Mouse (Mus musculus) gastrocnemius, postnatal 14 days (tissue): ENCODE results near the gene Phf23. TPM values are rescaled to one million over a fixed set of nuclear protein-coding genes. Genes with fewer than 3 reads are reported as not detected.
"Not testable (repeated sequence)": the region's sequence is repeated elsewhere in the genome, so short reads cannot be mapped to it uniquely, and the experiment has no call there.

Experiments used
- DNase-seq: peaks from one replicate; pipeline ENCODE4 v3.0.0; 2021; ENCODE audit warnings: mixed read lengths
- intact Hi-C: fragments of 180-260 bp; cut with DNase I; formaldehyde crosslinking; loops from one replicate; pipeline ENCODE4 v1.15.1; 2025; ENCODE audit warnings: low total_unique reads
- total RNA-seq, 2 experiments: library from RNA; stranded (reverse); gene quantifications; 2 replicates each; pipeline ENCODE4 v1.2.3; 2021

Phf23 gene
- total RNA-seq, 2 experiments from 2014 or later = 20.4 to 20.7 TPM

DNA sequence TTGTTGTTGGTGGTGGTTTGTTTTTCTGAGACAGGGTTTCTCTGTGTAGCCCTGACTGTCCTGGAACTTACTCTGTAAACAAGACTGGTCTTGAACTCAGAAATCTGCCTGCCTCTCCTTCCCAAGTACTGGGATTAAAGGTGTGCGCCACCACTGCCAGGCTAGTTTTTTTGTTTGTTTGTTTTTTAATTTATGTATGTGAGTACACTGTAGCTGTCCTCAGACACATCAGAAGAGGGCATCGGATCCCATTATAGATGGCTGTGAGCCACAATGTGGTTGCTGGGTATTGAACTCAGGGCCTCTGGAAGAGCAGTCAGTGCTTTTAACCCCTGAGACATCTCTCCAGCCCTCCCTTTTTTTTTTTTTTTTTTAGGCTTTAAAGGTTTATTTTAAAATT is 20.6 kb downstream of the Phf23 start:
- intact Hi-C loops, DNase-seq: not testable (repeated sequence)

DNA sequence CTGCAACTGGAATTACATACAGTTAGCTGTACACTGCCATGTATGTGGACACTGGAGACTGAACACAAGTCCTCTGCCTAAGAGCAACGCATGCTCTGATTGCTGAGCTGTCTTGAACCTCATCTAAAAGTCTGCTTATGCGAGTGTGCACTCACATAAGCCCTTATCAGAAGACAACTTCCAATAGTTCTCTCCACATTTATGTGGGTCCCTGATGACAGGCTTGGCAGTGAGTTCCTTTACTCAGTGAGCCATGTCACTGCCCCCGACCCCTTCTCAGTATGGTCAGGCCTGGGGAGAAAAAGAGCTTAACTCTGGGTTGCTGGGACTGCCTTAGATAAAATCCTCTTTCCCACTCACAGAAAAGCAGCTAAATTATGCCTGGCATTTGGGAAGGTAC is 21.1 kb downstream of the Phf23 start, which contains the start of gene Dlg4:
Gene Dlg4 (plus strand): TSS at position 274 of the 400 bp plus-strand sequence.
- no peak for DNase-seq
- intact Hi-C loops = no loop called here

DNA sequence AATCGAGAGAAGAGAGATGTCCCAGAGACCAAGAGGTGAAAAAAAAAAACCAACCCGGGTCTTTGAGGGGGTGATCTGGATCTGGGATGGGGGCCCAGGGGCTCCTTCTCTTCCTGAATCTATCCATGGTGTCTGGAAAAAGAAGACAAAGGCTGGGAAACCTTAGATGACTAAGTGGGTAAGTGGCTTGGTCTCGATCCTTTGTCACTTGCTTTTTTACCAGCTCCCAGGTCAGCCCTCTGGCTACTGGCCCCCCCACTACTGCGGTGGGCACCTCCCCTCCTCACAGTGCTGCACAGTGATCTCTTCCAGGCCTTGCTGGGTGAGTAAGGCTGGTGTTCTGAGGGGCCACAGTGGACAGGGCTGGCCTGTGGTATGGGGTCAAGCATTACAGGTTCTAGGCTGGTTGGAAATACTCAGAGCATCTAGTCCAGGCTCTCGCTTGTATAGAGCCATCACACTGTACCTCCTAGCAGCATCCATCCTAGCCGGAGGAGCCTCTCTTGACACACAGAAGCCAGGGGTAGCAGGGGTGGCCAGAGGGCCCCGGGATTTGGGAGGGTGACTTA is 21.7 kb downstream of the Phf23 start:
- intact Hi-C loops = no loop called here
- no peak for DNase-seq

DNA sequence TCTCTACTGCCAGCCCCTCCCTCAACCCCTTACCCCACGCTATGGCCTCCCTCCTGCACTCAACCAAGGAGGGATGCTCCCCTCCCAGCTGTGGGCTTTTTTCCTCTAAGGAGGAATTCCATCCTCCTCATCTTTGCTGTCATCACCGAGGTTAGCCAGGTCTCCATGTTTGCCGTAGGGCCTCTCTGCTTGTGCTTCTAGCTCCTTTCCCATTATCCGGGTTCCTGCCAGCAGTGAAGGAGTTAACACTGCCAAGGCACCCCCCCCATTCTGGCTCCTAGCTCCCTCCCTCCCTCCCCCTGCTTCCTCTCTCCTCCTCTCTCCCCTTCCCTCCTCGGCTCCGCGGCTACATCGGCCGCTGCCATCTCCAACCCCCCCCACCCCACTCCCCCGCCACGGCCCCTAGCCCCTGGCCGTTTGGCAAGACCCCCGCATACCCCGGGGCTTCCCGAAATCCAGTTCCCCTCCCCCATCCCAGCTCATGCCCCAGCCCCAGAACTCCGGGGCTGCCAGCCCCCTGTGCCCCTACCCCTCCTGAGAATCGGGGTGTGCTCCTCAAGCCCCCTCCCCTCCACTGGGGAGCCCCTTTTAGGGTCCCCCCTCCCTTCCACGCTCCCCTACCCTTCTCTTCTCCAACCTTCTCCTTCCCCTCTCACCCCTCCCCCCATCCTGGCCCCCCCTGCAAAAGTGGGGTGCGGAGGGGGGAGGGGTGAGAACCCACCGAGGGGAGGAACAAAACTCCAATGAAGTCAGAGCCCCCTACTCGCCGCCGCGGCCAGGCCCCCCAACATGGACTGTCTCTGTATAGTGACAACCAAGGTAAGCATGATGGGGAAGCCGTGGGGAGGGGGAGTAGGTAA is 22.8 kb downstream of the Phf23 start:
- intact Hi-C loops = no loop called here
- peak; percentile 68 for DNase-seq

DNA sequence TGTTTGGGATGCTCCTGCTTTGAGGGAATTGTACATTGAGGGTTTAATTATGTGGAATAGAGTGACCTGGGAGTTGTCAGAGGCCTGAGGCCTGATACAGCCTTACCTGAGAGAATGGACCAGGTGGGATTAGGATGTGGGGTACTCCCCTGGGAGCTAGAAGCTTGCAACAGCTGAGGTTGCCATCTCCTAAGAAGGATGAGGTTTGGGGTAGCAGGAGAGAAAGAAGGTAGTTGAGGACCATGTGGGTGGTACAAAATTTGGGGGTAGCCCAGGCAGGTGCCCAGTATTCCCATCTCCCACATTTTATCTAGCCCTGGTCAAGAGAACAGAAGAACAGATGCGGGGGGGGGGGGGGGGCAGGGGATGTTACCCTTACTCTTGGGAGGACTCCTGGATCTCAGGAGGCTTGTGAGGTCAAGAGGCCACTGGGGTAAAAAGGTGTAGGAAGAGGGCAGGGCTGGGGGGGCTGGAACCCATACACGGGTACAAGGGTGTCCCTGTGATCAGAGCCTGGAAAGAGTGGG is 24.0 kb downstream of the Phf23 start:
- intact Hi-C loops = no loop called here
- DNase-seq = no peak

DNA sequence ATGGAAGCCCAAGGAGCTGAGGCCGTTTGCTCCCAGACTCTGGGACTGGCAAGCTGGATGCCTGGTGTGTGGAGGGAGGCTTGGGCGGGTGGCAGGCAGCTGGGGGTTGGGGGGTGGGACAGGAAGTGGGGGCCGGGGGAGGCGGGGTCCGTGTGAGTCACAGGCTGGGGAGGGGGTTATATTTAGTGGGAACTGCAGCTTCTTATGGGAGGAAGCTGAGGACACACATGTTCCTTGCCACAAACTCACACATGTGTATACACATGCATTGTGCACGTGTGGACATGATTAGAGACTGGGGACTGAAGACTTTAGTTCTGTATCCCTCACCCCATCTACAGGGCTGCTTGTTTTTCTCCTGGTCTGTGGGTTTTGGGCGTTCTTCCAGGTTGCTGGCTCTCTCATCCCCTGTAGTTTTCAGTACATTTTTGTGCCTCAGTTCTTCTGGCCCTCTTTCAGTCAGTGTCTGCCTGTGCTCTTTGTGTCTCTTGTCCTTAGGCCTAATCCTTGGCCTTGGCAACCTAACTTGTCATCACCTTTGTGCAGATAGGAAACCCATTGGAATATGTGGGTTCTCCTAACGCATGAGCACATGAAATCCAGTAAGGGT is 24.6 kb downstream of the Phf23 start:
- intact Hi-C loops = no loop called here
- DNase-seq = no peak

DNA sequence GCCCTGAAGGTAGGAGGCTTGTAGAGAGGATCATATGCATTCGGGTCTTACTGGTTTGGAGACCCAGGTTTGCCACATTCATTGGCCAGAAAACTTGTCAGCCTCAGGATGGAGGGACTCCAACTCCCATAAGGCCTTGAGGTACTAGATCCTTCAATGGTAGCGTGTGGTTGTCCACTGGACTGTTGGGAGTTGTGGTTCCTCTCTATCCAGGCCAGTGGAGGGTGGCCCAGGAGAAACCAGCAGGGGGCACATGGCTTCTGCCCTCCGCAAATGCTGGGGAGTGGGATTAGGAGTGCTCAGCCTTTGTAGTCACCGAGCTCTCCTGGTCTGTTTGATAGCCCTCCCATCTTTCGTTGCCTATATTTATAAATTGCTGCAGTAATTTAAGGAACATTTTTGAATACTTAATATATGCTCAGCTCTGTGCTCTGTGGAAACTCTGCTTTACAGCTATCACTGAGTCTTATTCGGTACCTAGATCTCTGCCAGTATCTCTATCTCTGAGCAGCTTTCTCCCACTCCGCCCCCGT is 25.2 kb downstream of the Phf23 start:
- DNase-seq = peak; percentile 75
- intact Hi-C loops = no loop called here

DNA sequence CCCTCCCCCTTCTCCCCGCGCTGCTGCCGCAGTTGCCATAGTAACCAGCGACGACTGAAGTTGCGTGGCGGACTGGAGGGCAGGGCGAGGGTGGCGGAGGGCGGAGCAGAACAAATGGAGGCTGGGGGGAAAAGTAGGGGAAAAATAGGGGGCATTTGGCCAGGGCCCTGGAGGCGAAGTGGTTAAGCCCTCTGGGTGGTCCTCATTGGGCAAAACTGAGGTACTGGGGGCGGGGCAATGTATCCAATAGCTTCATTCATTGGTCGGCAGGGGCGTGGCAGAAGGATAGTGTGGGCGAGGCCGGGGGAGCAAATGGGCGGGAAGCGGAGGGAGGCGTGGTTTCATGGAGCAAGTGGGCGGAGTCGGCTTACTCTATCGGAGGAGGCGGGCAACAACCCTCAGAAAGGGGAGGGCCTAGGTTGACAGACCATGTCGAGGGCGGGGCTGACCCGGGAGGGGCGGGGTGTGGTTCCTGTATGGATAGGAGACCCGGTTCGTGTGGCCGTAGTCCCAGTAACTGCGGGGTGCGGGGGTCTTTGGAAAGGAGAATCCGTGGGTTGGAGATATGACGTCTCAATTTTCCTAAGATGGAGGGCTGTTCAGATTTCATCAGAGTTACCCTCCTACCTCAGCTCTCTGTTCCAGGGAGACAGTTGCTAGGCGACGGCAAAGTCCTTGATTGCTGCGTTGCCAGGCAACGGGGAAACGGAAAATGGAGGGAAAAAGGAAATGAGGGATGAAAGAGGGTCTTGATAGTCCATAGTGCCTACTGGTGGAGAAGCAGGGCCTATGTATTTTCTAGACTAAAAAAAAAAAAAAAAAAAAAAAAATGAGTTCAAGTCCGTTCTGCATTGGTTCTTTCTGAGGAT is 25.9 kb downstream of the Phf23 start:
- peak; percentile 98 for DNase-seq
- intact Hi-C loops = no loop called here

DNA sequence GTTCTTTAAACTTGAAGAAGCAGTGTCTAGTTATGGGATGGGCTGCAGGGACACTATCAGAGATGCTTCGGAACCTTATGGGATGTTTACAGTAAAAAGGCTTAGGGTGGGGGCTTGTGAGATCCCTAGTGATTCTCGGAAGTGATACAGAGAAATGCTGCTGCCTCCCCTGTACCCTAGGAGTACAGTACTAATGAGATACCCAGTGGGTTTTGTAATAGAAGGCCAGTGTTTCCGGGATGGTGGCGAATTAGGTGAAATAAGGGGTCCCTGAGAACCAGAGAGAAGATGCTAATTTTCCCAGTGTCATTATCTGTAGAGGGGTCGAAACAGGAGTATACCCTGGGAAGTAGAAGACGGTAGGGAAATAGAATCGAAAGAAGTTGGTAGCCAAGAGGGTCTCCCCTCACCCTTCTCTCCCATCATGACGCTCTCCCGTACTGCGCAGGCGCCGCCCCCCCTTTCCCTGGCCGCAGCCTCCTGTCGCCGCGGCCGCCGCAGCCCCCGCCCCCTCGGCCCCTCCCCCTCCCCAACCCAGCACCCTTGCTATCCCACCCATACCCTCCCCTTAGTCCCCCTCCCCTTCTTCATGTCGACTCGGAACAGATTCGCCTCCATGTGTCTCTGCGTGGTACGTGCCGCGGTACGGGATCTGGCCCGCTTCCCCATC is 28.0 kb downstream of the Phf23 start:
- intact Hi-C loops = no loop called here
- no peak for DNase-seq

DNA sequence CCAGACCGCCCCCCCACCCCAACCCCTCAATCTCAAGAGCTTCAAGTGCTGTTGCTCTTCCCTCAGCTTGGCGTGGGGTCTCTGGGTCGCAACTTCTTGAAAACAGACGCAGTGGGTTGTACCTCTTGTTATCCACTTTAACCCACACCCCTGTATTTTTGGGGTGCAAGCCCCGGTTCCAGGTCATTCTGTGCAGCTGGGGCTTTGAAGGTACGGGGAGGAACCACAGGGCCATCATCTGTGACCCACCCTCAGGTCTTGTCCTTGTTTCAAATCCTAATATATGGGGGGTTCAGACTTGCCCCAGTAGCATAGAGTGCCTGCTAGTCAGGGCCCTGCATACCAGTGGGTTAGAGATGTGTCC is 28.6 kb downstream of the Phf23 start:
- no peak for DNase-seq
- intact Hi-C loops = no loop called here

DNA sequence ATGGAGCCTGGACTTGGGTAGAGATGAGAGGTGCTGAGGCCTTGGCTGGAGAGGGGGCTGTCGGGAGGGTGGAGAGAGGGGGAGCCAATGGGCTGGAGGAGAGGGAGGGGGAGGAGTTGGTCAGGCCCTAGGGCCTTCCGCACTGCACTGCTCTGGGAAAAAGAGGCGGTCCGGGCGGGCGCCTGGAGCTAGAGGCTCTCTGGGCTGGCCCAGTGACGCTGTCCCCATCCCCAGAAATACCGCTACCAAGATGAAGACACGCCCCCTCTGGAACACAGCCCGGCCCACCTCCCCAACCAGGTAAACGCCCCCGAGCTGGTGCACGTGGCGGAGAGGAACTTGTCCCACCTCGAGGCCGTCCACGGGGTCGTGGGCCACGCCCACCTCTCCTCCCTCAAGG is 31.1 kb downstream of the Phf23 start:
- peak; percentile 85 for DNase-seq
- intact Hi-C loops = no loop called here

DNA sequence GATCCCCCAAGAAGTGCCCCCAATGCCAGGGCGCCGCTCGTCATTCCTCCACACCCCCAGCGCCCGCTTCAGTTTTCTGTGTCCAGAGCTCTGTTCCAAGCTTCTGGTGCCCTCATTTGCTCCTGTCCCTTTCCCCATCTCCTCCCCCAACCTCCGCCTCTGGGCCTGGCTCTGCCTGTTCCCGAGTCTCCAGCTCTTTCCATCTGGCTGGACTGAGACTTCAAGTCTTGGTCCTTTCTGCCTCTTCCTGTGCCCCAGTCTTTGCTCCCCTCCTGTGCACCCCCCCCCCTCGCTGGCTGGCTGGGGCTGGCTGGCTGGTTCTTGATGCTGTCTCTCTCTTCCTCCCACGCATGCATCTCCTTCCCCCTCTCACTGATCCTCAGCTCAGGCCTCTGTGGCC is 31.8 kb downstream of the Phf23 start:
- intact Hi-C loops = no loop called here
- peak; percentile 76 for DNase-seq

DNA sequence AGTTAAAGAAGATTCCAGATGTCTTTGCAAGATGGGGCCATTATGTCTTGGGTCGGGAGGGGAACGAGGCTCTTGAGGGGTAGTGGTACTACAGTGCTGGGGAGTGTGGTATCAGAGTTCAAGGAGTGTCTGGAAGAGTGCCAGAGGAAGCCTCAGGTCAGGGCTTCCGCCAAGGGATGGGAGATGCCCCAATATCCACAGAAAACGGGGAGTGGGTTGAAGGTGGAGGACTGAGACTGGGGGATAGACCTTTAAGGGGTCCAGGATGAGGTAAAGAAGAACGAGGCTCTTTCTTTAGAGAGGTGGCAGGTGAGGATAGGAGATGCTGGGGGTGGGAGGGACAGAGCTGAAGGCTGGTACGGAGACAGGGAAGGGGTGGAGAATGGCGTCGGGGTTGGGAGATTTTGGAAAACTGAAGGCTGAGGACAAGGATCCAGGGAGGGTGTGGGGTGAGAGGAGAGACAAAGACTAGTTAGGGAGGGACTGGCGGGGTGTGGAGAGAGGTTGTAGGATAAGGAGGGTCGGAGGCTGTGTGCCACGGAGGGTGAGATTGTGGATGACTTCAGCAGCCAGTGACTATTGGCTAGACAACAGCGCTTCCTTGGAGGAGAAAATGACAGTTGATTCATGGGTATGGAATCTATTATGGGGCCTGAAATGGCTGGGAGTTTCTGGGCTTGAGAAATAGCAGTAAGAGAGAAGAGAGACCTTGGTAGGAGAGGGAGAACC is 33.0 kb downstream of the Phf23 start:
- peak; percentile 40 for DNase-seq
- intact Hi-C loops = no loop called here

DNA sequence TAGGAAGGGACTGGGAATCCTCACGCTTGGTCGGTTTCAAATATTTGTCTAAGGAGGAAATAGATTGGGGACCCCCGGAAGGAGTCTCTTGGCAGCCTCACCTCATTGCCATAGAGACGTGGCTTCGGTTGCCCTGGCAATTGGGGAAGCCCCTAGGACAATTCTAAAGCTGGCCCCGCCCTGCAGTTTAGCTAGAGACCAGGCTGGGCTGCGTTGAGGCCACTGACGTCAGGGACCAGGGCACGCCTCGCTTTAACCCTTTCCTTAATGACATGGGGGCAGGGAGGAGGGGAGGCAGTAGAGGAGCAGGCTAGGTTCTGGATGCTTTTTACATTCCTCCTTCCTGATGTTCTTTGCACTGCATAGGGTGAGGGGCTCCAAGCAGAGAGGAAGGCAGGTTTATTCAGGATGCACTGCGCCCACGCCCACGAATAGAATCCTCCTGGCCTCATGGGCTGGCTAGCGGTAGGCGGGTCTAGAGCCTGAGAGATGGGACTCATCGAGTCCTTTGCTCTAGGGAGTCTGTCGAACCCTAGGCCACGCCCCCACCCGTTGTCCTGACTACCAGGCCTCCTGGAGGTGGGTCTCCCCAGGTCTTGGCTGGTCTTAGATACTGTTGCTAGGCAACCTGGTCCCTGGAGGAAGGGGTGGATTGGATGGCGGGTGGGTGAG is 33.7 kb downstream of the Phf23 start:
- DNase-seq = peak; percentile 87

DNA sequence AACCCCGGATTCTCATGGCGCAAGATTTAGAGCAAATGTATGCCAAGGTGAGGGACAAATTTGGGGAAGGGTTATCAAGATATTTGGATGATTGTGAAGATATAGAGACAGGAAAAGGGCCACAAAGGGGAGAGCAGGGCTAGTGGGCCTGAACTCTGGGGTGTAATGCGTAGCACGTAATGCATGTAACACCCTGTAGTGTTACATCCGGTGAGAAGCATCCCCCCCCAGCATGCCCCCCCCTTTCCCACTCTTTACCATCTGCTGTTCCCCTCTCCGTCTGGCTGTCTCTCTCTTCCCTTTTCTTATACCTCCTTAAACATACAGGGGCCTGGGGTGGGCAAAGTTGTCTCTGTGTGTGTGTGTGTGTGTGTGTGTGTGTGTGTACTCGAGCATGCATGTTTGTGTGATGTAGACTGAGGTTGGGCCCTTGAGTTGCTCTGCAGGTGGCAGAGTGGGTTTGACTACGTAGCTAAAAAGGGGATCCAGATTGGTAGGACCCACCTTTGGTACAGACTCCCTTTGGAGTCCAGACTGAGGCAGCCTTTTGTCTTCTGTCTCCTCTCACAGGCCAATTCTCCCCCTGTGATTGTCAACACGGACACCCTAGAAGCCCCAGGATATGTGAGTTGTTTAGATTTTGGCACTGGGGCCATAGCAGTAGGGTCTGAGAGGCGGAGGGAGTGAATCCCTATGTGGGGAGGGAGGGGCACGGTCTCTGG is 34.4 kb downstream of the Phf23 start:
- intact Hi-C loops = no loop called here
- DNase-seq = no peak

More for the DNA sequence above, 33.7 kb downstream of the Phf23 start:
- intact Hi-C loops = no loop called here

DNA sequence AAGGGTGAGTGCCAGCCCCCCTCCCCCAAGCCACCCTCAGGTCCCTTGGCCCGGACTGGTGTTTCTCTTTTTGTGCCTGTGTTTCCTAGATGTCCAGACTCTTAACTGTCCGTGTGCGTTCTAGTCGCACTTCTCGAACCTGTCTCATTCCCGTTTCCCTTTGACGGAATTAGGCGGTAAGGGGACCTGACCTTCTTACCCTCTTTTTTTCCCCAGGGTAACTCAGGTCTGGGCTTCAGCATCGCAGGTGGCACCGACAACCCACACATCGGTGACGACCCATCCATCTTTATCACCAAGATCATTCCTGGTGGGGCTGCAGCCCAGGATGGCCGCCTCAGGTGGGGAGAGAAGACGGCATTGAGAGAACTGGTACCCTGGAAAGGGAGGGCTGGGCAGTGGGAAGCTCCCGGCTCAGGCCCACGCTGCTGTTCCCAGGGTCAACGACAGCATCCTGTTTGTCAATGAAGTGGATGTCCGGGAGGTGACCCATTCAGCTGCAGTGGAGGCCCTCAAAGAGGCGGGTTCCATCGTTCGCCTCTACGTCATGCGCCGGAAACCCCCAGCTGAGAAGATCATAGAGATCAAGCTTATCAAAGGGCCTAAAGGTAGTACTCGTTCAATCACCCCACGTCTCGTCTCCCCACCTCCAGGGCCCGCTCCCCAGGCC is 35.2 kb downstream of the Phf23 start:
- intact Hi-C loops = no loop called here
- DNase-seq = no peak

DNA sequence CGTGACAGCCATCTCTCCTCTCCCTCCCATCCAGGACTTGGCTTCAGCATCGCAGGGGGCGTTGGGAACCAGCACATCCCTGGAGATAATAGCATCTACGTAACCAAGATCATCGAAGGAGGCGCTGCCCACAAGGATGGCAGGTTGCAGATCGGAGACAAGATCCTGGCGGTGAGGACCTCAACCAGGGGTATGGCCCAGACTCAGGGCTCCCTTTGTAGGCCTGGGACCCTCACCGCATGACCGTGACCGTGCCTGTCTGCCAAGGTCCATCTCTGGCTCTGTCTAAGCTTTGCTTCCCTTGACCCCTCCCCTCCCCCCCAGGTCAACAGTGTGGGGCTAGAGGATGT is 35.7 kb downstream of the Phf23 start:
- intact Hi-C loops = no loop called here
- DNase-seq = no peak
